Mouse (Mus musculus): Measurements from ENCODE around the gene Cks1b.

The Cks1b gene

GRCm38 (mm10) chr3:89425141-89425525 lies 7.0 kb upstream of the Cks1b start:
- DNase-seq: no peak

GRCm38 (mm10) chr3:89424416-89425140 lies 6.4 kb upstream of the Cks1b start:
- no peak for DNase-seq

GRCm38 (mm10) chr3:89422556-89423205 lies 4.5 kb upstream of the Cks1b start:
- DNase-seq: no peak

- no peak for DNase-seq
These were observed 3.8 kb upstream of the Cks1b start for GRCm38 (mm10) chr3:89421810-89422473.

GRCm38 (mm10) chr3:89421002-89421774 lies 3.0 kb upstream of the Cks1b start:
- peak; percentile 45 for DNase-seq

GRCm38 (mm10) chr3:89420421-89420820 lies 2.2 kb upstream of the Cks1b start:
- no peak for DNase-seq

- no peak for DNase-seq
These were observed 1.8 kb upstream of the Cks1b start for GRCm38 (mm10) chr3:89419981-89420380.

- no peak for DNase-seq
These were observed 1.4 kb upstream of the Cks1b start for GRCm38 (mm10) chr3:89419571-89419970.

GRCm38 (mm10) chr3:89418861-89419250 lies 673 bp upstream of the Cks1b start:
- no peak for DNase-seq

GRCm38 (mm10) chr3:89417840-89418169 lies 378 bp downstream of the Cks1b start:
- DNase-seq: no peak

GRCm38 (mm10) chr3:89417131-89417530 lies 1.1 kb downstream of the Cks1b start:
- DNase-seq: no peak

GRCm38 (mm10) chr3:89416158-89416557 lies 2.0 kb downstream of the Cks1b start:
- DNase-seq: no peak

GRCm38 (mm10) chr3:89411490-89412393 lies 6.4 kb downstream of the Cks1b start, which contains the start of gene Flad1:
Gene Flad1 (minus strand): TSS chr3:89411870.
- DNase-seq: peak; percentile 95

GRCm38 (mm10) chr3:89410864-89411263 lies 7.3 kb downstream of the Cks1b start:
- no peak for DNase-seq

GRCm38 (mm10) chr3:89409701-89410100 lies 8.5 kb downstream of the Cks1b start:
- no peak for DNase-seq

- DNase-seq: no peak
These were observed 9.7 kb downstream of the Cks1b start for GRCm38 (mm10) chr3:89408448-89408847.

GRCm38 (mm10) chr3:89406887-89407286 lies 11.3 kb downstream of the Cks1b start:
- no peak for DNase-seq

GRCm38 (mm10) chr3:89402693-89403092 lies 15.5 kb downstream of the Cks1b start, which contains the start of gene Lenep:
Gene Lenep (minus strand): TSS chr3:89402793.
- DNase-seq: no peak

- no peak for DNase-seq
These were observed 16.9 kb downstream of the Cks1b start for GRCm38 (mm10) chr3:89401329-89401728.

GRCm38 (mm10) chr3:89396654-89397005 lies 21.6 kb downstream of the Cks1b start:
- DNase-seq: no peak

- DNase-seq: peak; percentile 54
These were observed 22.2 kb downstream of the Cks1b start for GRCm38 (mm10) chr3:89395806-89396653.
